Mouse (Mus musculus): ENCODE measurements around the gene Clmn.

- no peak for TF ChIP-seq EP300 (IDR thresholded peaks at IDR 0.05)
- TF ChIP-seq CTCF (IDR thresholded peaks at IDR 0.05), result no peak
Observed at GRCm38 (mm10) chr12:104746601-104747000, 118.3 kb downstream of the Clmn start.
